Mouse (Mus musculus) urinary bladder, postnatal 14 days (tissue): ENCODE measurements at regions not wholly inside any gene's neighbourhood (a gene's known extent, or its start where the extent isn't known, plus 50 kb on each side); places are given as distances from the start of the nearest gene placed in this dataset.
A peak's percentile ranks its signal among the peaks of the same experiment; 100 is the strongest.

Experiments used
- DNase-seq: peaks from one replicate; pipeline ENCODE4 v3.0.0; 2021; ENCODE audit warnings: low spot score

- no peak for DNase-seq
These were observed 729.7 kb downstream of the Galc start for GRCm38 (mm10) chr12:97529556-97529955.

GRCm38 (mm10) chr12:97525931-97526330 lies 733.3 kb downstream of the Galc start:
- DNase-seq = no peak

- no peak for DNase-seq
These were observed 739.3 kb downstream of the Galc start for GRCm38 (mm10) chr12:97519834-97520489.

GRCm38 (mm10) chr12:97517534-97517933 lies 741.7 kb downstream of the Galc start:
- no peak for DNase-seq

GRCm38 (mm10) chr12:97515805-97516204 lies 743.5 kb downstream of the Galc start:
- DNase-seq = no peak

GRCm38 (mm10) chr12:97511866-97512265 lies 747.4 kb downstream of the Galc start:
- DNase-seq = no peak

GRCm38 (mm10) chr12:97501441-97501840 lies 757.8 kb downstream of the Galc start:
- DNase-seq = no peak

GRCm38 (mm10) chr12:97483559-97483958 lies 775.7 kb downstream of the Galc start:
- no peak for DNase-seq

GRCm38 (mm10) chr12:97476466-97477250 lies 782.6 kb downstream of the Galc start:
- no peak for DNase-seq

- DNase-seq = no peak
These were observed 783.5 kb downstream of the Galc start for GRCm38 (mm10) chr12:97475751-97476150.

GRCm38 (mm10) chr12:97469183-97469582 lies 790.1 kb downstream of the Galc start:
- DNase-seq = no peak

GRCm38 (mm10) chr12:97436141-97436540 lies 823.1 kb downstream of the Galc start:
- DNase-seq = no peak

- no peak for DNase-seq
These were observed 825.2 kb downstream of the Galc start for GRCm38 (mm10) chr12:97434021-97434420.

GRCm38 (mm10) chr12:97432704-97433103 lies 826.6 kb downstream of the Galc start:
- no peak for DNase-seq

- no peak for DNase-seq
These were observed 831.0 kb downstream of the Galc start for GRCm38 (mm10) chr12:97428252-97428651.

GRCm38 (mm10) chr12:97424726-97425125 lies 834.5 kb downstream of the Galc start:
- DNase-seq = no peak

GRCm38 (mm10) chr12:97403440-97403839 lies 855.8 kb downstream of the Galc start:
- no peak for DNase-seq

GRCm38 (mm10) chr12:97402412-97403396 lies 856.6 kb downstream of the Galc start:
- DNase-seq = no peak

- no peak for DNase-seq
These were observed 860.7 kb downstream of the Galc start for GRCm38 (mm10) chr12:97398582-97398945.

- DNase-seq = peak; percentile 5
These were observed 861.2 kb downstream of the Galc start for GRCm38 (mm10) chr12:97397850-97398581.

- no peak for DNase-seq
These were observed 897.5 kb downstream of the Galc start for GRCm38 (mm10) chr12:97361804-97362203.

GRCm38 (mm10) chr12:97360656-97361055 lies 898.6 kb downstream of the Galc start:
- DNase-seq = no peak
